Mouse (Mus musculus) urinary bladder, postnatal 36 days (tissue): ENCODE results near the gene Evi2b.

Source experiments
- DNase-seq, 2 experiments: peaks; one replicate each; pipeline ENCODE4 v3.0.0; 2022; ENCODE audit warnings: low spot score in 2 of 2, mixed read lengths in 1 of 2

Evi2b gene

GRCm38 (mm10) chr11:79523560-79524309 is at the start of gene Evi2b:
TSS of gene Evi2b (minus strand) at chr11:79523762.
- DNase-seq = no peak

GRCm38 (mm10) chr11:79570319-79570718 is 46.8 kb upstream of the Evi2b start:
- no peak for DNase-seq

- DNase-seq = no peak
These were observed 44.8 kb upstream of the Evi2b start for GRCm38 (mm10) chr11:79568197-79568911.

- DNase-seq = no peak
These were observed 43.4 kb upstream of the Evi2b start for GRCm38 (mm10) chr11:79566947-79567346.

GRCm38 (mm10) chr11:79563493-79563892 is 39.9 kb upstream of the Evi2b start:
- DNase-seq = no peak

- no peak for DNase-seq
These were observed 37.0 kb upstream of the Evi2b start for GRCm38 (mm10) chr11:79560536-79560935.

- no peak for DNase-seq
These were observed 29.1 kb upstream of the Evi2b start for GRCm38 (mm10) chr11:79552622-79553021.

GRCm38 (mm10) chr11:79536293-79536692 is 12.7 kb upstream of the Evi2b start:
- no peak for DNase-seq

GRCm38 (mm10) chr11:79535554-79535953 is 12.0 kb upstream of the Evi2b start:
- DNase-seq = no peak

- peak in 1 of 2 experiments; percentile 22 for DNase-seq
These were observed 10.6 kb upstream of the Evi2b start for GRCm38 (mm10) chr11:79533950-79534690.

GRCm38 (mm10) chr11:79533311-79533710 is 9.7 kb upstream of the Evi2b start:
- no peak for DNase-seq

GRCm38 (mm10) chr11:79531485-79531884 is 7.9 kb upstream of the Evi2b start:
- no peak for DNase-seq

- DNase-seq = no peak
These were observed 7.2 kb upstream of the Evi2b start for GRCm38 (mm10) chr11:79530774-79531173.

- no peak for DNase-seq
These were observed 6.8 kb upstream of the Evi2b start, which contains the start of the genes Evi2 and Evi2a for GRCm38 (mm10) chr11:79530333-79530761. TSS of gene Evi2 (minus strand) at chr11:79530589. TSS of gene Evi2a (minus strand) at chr11:79530609.

- DNase-seq = no peak
These were observed 6.2 kb upstream of the Evi2b start for GRCm38 (mm10) chr11:79529736-79530135.

GRCm38 (mm10) chr11:79529226-79529625 is 5.7 kb upstream of the Evi2b start:
- no peak for DNase-seq

- DNase-seq = no peak
These were observed 5.0 kb upstream of the Evi2b start for GRCm38 (mm10) chr11:79528601-79529000.

GRCm38 (mm10) chr11:79527739-79528384 is 4.3 kb upstream of the Evi2b start:
- no peak for DNase-seq

- DNase-seq = no peak
These were observed 3.6 kb upstream of the Evi2b start for GRCm38 (mm10) chr11:79527015-79527738.

- no peak for DNase-seq
These were observed 3.0 kb upstream of the Evi2b start for GRCm38 (mm10) chr11:79526549-79526948.

GRCm38 (mm10) chr11:79524310-79524575 is 681 bp upstream of the Evi2b start:
- no peak for DNase-seq
